Mouse (Mus musculus): Measurements from ENCODE around the gene Krtap19-5.

The Krtap19-5 gene

DNA sequence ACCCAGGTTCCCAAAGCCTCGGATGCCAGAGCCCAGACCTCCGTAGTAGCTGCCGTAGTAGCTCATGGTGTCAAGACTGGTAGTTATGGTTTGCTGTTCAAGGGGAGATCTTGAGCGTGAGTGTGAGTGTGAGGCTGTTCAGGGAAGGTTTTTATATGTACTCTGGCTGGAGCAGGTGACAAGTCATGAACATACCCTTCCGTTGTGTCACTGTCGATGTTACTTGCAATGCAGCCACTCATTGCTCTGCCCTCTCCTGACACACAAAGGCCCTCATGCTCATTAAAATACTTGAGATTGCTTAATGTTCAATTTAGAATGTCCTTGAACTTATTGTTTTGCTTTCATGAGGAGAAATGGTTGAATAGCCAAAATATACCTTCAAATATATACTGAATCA, at the start of gene Krtap19-5:
Gene Krtap19-5, minus strand, starts transcription at position 101 of the 400 bp plus-strand sequence.
- DNase-seq (ENCODE audit: extremely low spot score, low read depth, low spot score): no peak

DNA sequence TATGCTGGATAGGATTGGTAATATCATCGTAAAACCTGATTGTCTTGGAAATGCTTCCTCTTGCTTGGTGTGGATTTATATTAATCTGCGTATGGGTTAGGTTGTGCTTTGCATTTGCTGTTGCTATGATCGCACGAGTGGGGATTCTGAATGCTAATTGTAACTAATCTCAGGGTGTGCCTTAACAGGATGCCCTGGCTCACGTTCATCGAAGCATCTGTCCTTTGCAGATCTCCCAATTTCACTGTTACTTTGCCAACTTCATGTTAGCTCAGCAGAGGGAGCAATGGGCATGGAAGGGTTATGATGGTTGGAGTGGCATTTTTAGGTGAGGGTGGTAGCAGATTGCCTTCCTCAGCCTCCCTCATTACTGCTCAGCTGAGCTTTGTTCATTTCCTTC, 44.8 kb upstream of the Krtap19-5 start:
- DNase-seq (ENCODE audit: extremely low spot score, low read depth, low spot score): no peak

GRCm38 (mm10) chr16:88938252-88938651, 42.0 kb upstream of the Krtap19-5 start:
- no peak for DNase-seq (ENCODE audit: extremely low spot score, low read depth, low spot score)

DNA sequence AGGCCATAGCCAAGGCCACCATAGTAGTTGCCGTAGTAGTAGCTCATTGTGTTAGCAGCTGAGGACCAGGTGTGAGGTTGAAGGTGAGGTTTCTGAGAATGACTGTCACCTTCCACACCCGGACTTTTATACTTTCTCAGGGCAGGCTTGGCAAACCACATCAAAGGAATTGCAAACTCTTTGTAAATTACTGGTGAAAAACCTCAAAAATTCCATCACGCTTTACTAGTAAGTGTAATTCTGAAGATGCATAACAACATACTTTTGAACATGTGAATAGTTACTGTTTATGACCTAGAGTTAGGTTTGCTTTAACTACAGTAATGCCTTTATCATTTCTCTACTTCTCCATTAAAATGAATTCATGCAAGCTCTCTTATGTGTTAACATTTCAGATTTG, 35.9 kb upstream of the Krtap19-5 start, which contains the start of gene Krtap19-9b:
Gene Krtap19-9b, minus strand, starts transcription at position 101 of the 400 bp plus-strand sequence.
- DNase-seq (ENCODE audit: extremely low spot score, low read depth, low spot score): no peak

DNA sequence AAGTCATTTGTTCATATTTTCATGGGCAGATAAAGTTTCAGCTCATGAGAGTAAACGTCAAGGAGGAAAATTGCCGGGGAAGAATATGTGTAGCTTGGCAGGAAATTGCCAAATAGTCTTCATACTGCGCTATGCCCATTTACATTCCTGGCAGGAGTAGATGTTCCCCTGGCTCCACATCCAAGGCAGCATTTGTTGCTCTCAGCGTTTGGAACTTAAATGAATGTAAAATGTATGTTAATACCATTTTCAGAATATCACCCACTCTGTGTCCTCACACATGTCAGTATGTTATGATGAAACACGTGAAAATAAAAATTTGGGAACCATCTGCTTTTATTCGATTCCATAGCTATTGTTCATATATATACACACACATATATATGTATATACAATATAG, 9.4 kb downstream of the Krtap19-5 start:
- no peak for DNase-seq (ENCODE audit: extremely low spot score, low read depth, low spot score)

- no peak for DNase-seq (ENCODE audit: extremely low spot score, low read depth, low spot score)
Measured at GRCm38 (mm10) chr16:88884989-88885388, 11.3 kb downstream of the Krtap19-5 start, which contains the start of gene Krtap19-4. Gene Krtap19-4 (minus strand): TSS chr16:88885089.

DNA sequence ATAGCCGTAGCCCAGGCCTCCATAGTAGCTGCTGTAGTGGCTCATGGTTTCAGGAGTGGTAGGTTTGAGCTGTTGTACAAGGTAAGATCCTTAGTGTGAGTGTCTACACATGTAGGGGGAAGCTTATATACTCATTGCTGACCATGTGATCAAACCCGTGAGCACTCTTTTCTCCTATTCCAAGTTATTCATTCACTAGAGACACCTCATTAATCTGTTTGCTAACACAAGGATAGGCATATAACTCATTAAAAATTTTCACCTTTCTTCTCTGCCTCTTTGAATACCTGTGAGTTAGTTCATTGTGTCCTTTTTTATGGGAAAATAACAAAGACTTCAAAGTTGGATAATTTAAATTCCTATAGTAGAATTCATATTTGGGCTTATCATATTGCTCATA, 18.3 kb downstream of the Krtap19-5 start, which contains the start of gene Krtap19-3:
Gene Krtap19-3, minus strand, starts transcription at position 101 of the 400 bp plus-strand sequence.
- DNase-seq (ENCODE audit: extremely low spot score, low read depth, low spot score): no peak

DNA sequence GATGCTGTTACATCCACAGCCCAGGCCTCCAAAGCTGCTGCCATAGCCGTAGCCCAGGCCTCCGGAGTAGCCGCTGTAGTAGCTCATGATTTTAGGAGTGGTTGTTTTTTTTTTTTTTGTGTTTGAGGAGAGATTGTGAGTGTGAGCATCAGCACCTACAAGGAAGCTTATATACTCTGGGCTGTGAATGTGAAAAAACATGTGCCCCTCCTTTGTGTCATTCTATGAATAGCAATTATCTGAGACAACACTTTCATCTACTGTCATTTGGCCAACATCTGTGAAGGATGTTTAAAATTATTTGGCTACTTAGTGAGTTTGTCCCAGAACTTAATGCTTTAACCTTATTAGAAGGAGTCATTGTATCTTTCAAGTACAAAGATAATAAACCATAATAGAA, 22.1 kb downstream of the Krtap19-5 start, which contains the start of gene Krtap19-2:
Gene Krtap19-2, minus strand, starts transcription at position 101 of the 400 bp plus-strand sequence.
- DNase-seq (ENCODE audit: extremely low spot score, low read depth, low spot score): no peak

GRCm38 (mm10) chr16:88869311-88869710, 26.9 kb downstream of the Krtap19-5 start, which contains the start of gene Krtap19-1:
Gene Krtap19-1 (minus strand): TSS chr16:88869411.
- DNase-seq (ENCODE audit: extremely low spot score, low read depth, low spot score): no peak

GRCm38 (mm10) chr16:88864887-88865407, 31.3 kb downstream of the Krtap19-5 start:
- DNase-seq (ENCODE audit: extremely low spot score, low read depth, low spot score): peak; percentile 6

DNA sequence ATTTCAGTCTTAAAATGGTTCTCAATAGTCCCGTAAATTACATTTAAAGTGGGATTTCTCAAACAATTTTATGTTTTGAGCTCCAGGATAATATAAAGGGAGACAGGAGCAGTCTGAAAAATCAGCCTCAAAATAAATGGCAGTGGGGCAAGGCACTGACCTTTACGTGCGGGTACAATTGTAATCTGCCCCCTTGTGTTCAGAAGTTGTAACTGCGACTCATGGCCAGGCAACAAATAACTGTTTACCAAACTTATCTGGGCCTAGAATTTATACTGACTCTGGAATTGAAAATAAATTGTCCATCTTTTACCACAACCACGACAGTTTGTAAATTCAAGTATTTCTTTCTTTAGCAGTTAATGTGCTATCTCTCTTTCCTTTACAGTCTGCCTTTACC, 44.8 kb downstream of the Krtap19-5 start:
- DNase-seq (ENCODE audit: extremely low spot score, low read depth, low spot score): peak; percentile 20

GRCm38 (mm10) chr16:88848558-88848957, 47.7 kb downstream of the Krtap19-5 start:
- DNase-seq (ENCODE audit: extremely low spot score, low read depth, low spot score): no peak

DNA sequence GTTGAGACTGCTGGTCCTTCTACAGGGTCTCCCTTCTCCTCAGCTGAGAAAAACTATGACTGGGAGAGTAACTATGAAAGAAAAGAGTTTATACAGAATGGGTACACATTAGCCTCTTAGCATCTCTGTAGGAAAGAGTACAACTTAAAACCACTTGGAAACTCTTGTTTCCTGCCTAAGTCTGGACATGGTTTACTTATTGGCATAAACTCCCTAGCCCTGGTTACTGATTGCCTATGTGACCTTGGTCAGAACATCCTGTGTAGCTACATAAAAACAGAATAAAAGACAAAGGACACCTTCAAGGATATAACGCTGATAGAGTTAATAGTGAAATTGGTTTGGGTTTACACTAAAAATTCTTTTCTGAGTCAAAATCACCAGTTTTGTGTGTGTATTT, 48.9 kb downstream of the Krtap19-5 start:
- DNase-seq (ENCODE audit: extremely low spot score, low read depth, low spot score): no peak
